Mouse (Mus musculus): Measurements from ENCODE around the gene Adra1b.

GRCm38 (mm10) chr11:43770110-43770509 lies 130.9 kb downstream of the Adra1b start:
- no peak for TF ChIP-seq GATA1 (IDR thresholded peaks at IDR 0.05; ENCODE audit: borderline replicate concordance, low read length)
- TF ChIP-seq FLI1 (IDR thresholded peaks at IDR 0.05; ENCODE audit: low read length) = no peak

All from megakaryocyte, embryonic 14.5 days (primary cell).